Mouse (Mus musculus): ENCODE data around the gene Ptprn. TPM values are rescaled to one million over a fixed set of nuclear protein-coding genes. Genes with fewer than 3 reads are reported as not detected.

The Ptprn gene
- total RNA-seq, 1 experiment: 8.9 TPM

DNA sequence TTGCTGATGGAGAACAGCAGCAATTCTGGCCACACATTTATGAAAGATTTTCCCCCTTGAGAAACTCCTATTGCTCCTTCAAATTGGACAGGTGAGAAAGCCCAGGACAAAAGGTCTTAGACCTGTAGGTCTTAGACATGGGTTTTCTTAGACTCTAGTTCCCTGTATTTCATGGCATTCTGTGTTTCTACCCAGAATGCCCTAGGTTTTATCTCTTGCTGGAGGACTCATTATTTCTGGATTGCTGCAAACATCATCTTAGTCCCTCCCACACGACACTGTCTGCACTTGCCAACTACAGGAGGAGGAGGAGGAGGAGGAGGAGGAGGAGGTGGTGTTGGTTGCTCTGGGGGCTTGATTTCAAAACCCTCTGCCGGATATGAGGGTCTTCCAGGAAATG is 38.2 kb downstream of the Ptprn start:
- Histone ChIP-seq H3K9ac (ENCODE audit: insufficient read depth, low read depth, low read length, poor library complexity, severe bottlenecking) (no peak overlapping the region), H3K9me3 (ENCODE audit: control insufficient read depth, insufficient read depth, low read depth, low read length) (no peaks in the 10 kb centered on the region), H3K4me3 (ENCODE audit: insufficient read depth in 1 of 2, low read depth in 1 of 2, low read length in 2 of 2, poor library complexity in 1 of 2, severe bottlenecking in 1 of 2) (no peak overlapping the region), H3K27ac (ENCODE audit: insufficient read depth, low read depth, low read length, poor library complexity, severe bottlenecking) (no peak overlapping the region), H3K36me3 (ENCODE audit: control insufficient read depth, insufficient read depth, low read length, poor library complexity, severe bottlenecking) (no peaks in the 10 kb centered on the region), H3K4me1 (ENCODE audit: control insufficient read depth in 2 of 2, insufficient read depth in 2 of 2, low read length in 2 of 2, poor library complexity in 1 of 2) (peaks cover 3 to 29% of the 10 kb centered on the region in 2 experiments)
- in situ Hi-C loops (cut with MboI; ENCODE audit: low sequenced_read_pairs in 2 of 2, unreplicated experiment in 2 of 2): no loop called here
- DNase-seq (ENCODE audit: low read depth, low spot score): no peak
- TF ChIP-seq ZNF384 (IDR thresholded peaks at IDR 0.05; ENCODE audit: low read depth, low read length) (no peak), MAFK (IDR thresholded peaks at IDR 0.05; ENCODE audit: insufficient read depth, low read depth, low read length) (no peak), ZC3H11A (IDR thresholded peaks at IDR 0.05; ENCODE audit: borderline replicate concordance, low read depth, low read length) (no peak), HCFC1 (IDR thresholded peaks at IDR 0.05; ENCODE audit: borderline replicate concordance, insufficient read depth, low read length) (no peak), CHD2 (IDR thresholded peaks at IDR 0.05; ENCODE audit: low read depth, low read length) (no peak)

GRCm38 (mm10) chr1:75225473-75225872 is 38.8 kb downstream of the Ptprn start:
- no peak for TF ChIP-seq HCFC1 (IDR thresholded peaks at IDR 0.05; ENCODE audit: borderline replicate concordance, insufficient read depth, low read length)
- no peak for TF ChIP-seq MAFK (IDR thresholded peaks at IDR 0.05; ENCODE audit: insufficient read depth, low read depth, low read length)
- no peak for TF ChIP-seq ZC3H11A (IDR thresholded peaks at IDR 0.05; ENCODE audit: borderline replicate concordance, low read depth, low read length)
- no peak for TF ChIP-seq ZNF384 (IDR thresholded peaks at IDR 0.05; ENCODE audit: low read depth, low read length)
- TF ChIP-seq CHD2 (IDR thresholded peaks at IDR 0.05; ENCODE audit: low read depth, low read length): no peak

DNA sequence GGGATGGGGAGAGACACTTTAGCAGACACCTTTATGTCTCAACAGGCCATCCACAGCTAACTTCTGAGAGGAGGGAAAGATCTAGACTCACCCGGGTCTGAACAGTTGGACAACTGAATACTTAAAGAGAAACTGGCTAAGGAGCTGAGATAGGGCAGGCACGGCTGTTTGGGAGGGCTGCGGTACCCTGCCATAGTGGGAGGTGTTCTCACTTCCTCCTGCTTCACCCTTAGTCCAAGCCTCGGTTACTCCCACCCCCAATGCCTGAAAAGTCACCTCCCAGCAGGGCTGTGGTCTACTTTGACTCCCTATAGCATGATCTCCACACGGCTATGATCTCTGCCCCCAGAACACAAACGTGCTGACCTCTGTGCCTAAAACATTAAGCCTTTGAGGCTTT is 40.8 kb downstream of the Ptprn start:
- Histone ChIP-seq H3K27ac (ENCODE audit: insufficient read depth, low read depth, low read length, poor library complexity, severe bottlenecking) (no peak overlapping the region), H3K4me3 (ENCODE audit: insufficient read depth in 1 of 2, low read depth in 1 of 2, low read length in 2 of 2, poor library complexity in 1 of 2, severe bottlenecking in 1 of 2) (no peak overlapping the region), H3K9me3 (ENCODE audit: control insufficient read depth, insufficient read depth, low read depth, low read length) (no peaks in the 10 kb centered on the region), H3K36me3 (ENCODE audit: control insufficient read depth, insufficient read depth, low read length, poor library complexity, severe bottlenecking) (no peaks in the 10 kb centered on the region), H3K4me1 (ENCODE audit: control insufficient read depth in 2 of 2, insufficient read depth in 2 of 2, low read length in 2 of 2, poor library complexity in 1 of 2) (peaks cover 9 to 30% of the 10 kb centered on the region in 2 experiments), H3K9ac (ENCODE audit: insufficient read depth, low read depth, low read length, poor library complexity, severe bottlenecking) (no peak overlapping the region)
- DNase-seq (ENCODE audit: low read depth, low spot score): no peak
- TF ChIP-seq ZNF384 (IDR thresholded peaks at IDR 0.05; ENCODE audit: low read depth, low read length) (no peak), MAFK (IDR thresholded peaks at IDR 0.05; ENCODE audit: insufficient read depth, low read depth, low read length) (no peak), CHD2 (IDR thresholded peaks at IDR 0.05; ENCODE audit: low read depth, low read length) (no peak), ZC3H11A (IDR thresholded peaks at IDR 0.05; ENCODE audit: borderline replicate concordance, low read depth, low read length) (no peak), HCFC1 (IDR thresholded peaks at IDR 0.05; ENCODE audit: borderline replicate concordance, insufficient read depth, low read length) (no peak)
- in situ Hi-C loops (cut with MboI; ENCODE audit: low sequenced_read_pairs in 2 of 2, unreplicated experiment in 2 of 2): no loop called here

More at GRCm38 (mm10) chr1:75225473-75225872, 38.8 kb downstream of the Ptprn start:
- H3K9me3 ChIP-seq (ENCODE audit: control insufficient read depth, insufficient read depth, low read depth, low read length): no peaks in the 10 kb centered on the region
- no peaks in the 10 kb centered on the region for H3K36me3 ChIP-seq (ENCODE audit: control insufficient read depth, insufficient read depth, low read length, poor library complexity, severe bottlenecking)
- peaks cover 5 to 29% of the 10 kb centered on the region in 2 experiments for H3K4me1 ChIP-seq (ENCODE audit: control insufficient read depth in 2 of 2, insufficient read depth in 2 of 2, low read length in 2 of 2, poor library complexity in 1 of 2)
- DNase-seq (ENCODE audit: low read depth, low spot score): no peak
- no peak overlapping the region for H3K9ac ChIP-seq (ENCODE audit: insufficient read depth, low read depth, low read length, poor library complexity, severe bottlenecking)
- H3K4me3 ChIP-seq (ENCODE audit: insufficient read depth in 1 of 2, low read depth in 1 of 2, low read length in 2 of 2, poor library complexity in 1 of 2, severe bottlenecking in 1 of 2): no peak overlapping the region
- H3K27ac ChIP-seq (ENCODE audit: insufficient read depth, low read depth, low read length, poor library complexity, severe bottlenecking): no peak overlapping the region
- in situ Hi-C loops (cut with MboI; ENCODE audit: low sequenced_read_pairs in 2 of 2, unreplicated experiment in 2 of 2): no loop called here

DNA sequence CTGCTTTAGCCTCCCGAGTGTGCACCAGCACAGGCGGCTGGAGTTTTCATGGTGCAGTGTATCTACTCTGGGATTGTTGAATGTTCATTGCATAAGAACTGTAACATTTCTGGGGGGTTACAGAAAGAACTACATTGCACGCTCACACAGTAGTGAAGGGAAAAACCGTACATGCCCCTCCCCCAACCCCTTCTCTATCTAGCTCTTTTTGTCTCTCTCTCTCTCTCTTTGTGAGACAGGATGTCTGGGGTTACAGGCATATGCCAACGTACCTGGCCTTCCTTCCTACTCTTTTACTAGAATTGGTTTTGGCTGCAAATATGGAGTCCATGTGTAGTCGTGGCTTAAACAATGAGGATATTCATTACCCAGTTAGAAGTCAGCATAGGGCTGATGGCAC is 41.4 kb downstream of the Ptprn start:
- in situ Hi-C loops (cut with MboI; ENCODE audit: low sequenced_read_pairs in 2 of 2, unreplicated experiment in 2 of 2): no loop called here
- H3K9ac ChIP-seq (ENCODE audit: insufficient read depth, low read depth, low read length, poor library complexity, severe bottlenecking): no peak overlapping the region
- TF ChIP-seq HCFC1 (IDR thresholded peaks at IDR 0.05; ENCODE audit: borderline replicate concordance, insufficient read depth, low read length) (no peak), CHD2 (IDR thresholded peaks at IDR 0.05; ENCODE audit: low read depth, low read length) (no peak), ZC3H11A (IDR thresholded peaks at IDR 0.05; ENCODE audit: borderline replicate concordance, low read depth, low read length) (no peak), MAFK (IDR thresholded peaks at IDR 0.05; ENCODE audit: insufficient read depth, low read depth, low read length) (no peak), ZNF384 (IDR thresholded peaks at IDR 0.05; ENCODE audit: low read depth, low read length) (no peak)
- H3K9me3 ChIP-seq (ENCODE audit: control insufficient read depth, insufficient read depth, low read depth, low read length): no peaks in the 10 kb centered on the region
- H3K4me1 ChIP-seq (ENCODE audit: control insufficient read depth in 2 of 2, insufficient read depth in 2 of 2, low read length in 2 of 2, poor library complexity in 1 of 2): peaks cover 10 to 31% of the 10 kb centered on the region in 2 experiments
- no peak for DNase-seq (ENCODE audit: low read depth, low spot score)
- H3K27ac ChIP-seq (ENCODE audit: insufficient read depth, low read depth, low read length, poor library complexity, severe bottlenecking): no peak overlapping the region
- H3K4me3 ChIP-seq (ENCODE audit: insufficient read depth in 1 of 2, low read depth in 1 of 2, low read length in 2 of 2, poor library complexity in 1 of 2, severe bottlenecking in 1 of 2): no peak overlapping the region
- H3K36me3 ChIP-seq (ENCODE audit: control insufficient read depth, insufficient read depth, low read length, poor library complexity, severe bottlenecking): no peaks in the 10 kb centered on the region

DNA sequence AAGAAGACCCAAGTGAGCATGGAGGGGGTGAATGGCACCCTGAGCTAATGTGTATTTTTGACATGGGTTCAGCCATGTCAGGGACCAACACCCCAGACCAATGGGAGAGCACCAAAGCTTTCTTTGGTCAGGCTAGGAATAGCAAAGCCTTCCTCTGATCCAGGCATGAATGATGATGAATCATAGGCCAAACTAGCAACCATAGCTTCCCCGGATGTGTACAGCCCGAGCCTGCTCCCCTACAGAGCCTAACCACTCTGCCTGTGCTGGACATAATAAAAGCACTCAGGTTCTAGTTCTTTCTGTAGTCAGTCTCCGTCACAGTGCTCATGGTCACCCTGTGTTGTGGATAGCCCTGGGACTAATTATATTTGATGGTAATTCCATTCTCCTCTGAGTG is 42.8 kb downstream of the Ptprn start:
- in situ Hi-C loops (cut with MboI; ENCODE audit: low sequenced_read_pairs in 2 of 2, unreplicated experiment in 2 of 2): no loop called here
- DNase-seq (ENCODE audit: low read depth, low spot score): no peak
- Histone ChIP-seq H3K9ac (ENCODE audit: insufficient read depth, low read depth, low read length, poor library complexity, severe bottlenecking) (no peak overlapping the region), H3K4me1 (ENCODE audit: control insufficient read depth in 2 of 2, insufficient read depth in 2 of 2, low read length in 2 of 2, poor library complexity in 1 of 2) (peaks cover 12 to 31% of the 10 kb centered on the region in 2 experiments), H3K27ac (ENCODE audit: insufficient read depth, low read depth, low read length, poor library complexity, severe bottlenecking) (no peak overlapping the region), H3K36me3 (ENCODE audit: control insufficient read depth, insufficient read depth, low read length, poor library complexity, severe bottlenecking) (peaks cover 9% of the 10 kb centered on the region; the same call in 1 of the 2 replicates), H3K4me3 (ENCODE audit: insufficient read depth in 1 of 2, low read depth in 1 of 2, low read length in 2 of 2, poor library complexity in 1 of 2, severe bottlenecking in 1 of 2) (no peak overlapping the region), H3K9me3 (ENCODE audit: control insufficient read depth, insufficient read depth, low read depth, low read length) (no peaks in the 10 kb centered on the region)
- no peak for TF ChIP-seq MAFK (IDR thresholded peaks at IDR 0.05; ENCODE audit: insufficient read depth, low read depth, low read length)
